Mouse (Mus musculus) erythroblast, adult 5-6 weeks (primary cell): ENCODE data around the gene Il18bp. TPM values are rescaled to one million over a fixed set of nuclear protein-coding genes. Genes with fewer than 3 reads are reported as not detected.

Experiments used
- total RNA-seq, 2 experiments: library from RNA; stranded (forward) in 1 of 2; stranded (reverse) in 1 of 2; fragments of 150-400 nt in 1 of 2; fragments of 200-764, 138-1000 nt in 1 of 2; gene quantifications; 2 replicates each; pipeline versions ENCODE4 v1.2.3 to v1.2.4; 2015 to 2017; ENCODE audit warnings: low replicate concordance in 2 of 2

The Il18bp gene
- total RNA-seq, 2 experiments from 2014 or later = 9.0 TPM; not detected in 1

Other genes starting within 250 kb of the Il18bp start
- not detected in 2 replicates for gene Phox2a, start 200.4 kb downstream of the Il18bp start, total RNA-seq (2015; ENCODE audit: low replicate concordance)
- gene Phox2a, start 200.4 kb downstream of the Il18bp start, total RNA-seq (2017; ENCODE audit: low replicate concordance) = not detected in 2 replicates
- 0.58 and 5.6 TPM in 2 replicates for gene Inppl1, start 180.5 kb downstream of the Il18bp start, total RNA-seq (2015; ENCODE audit: low replicate concordance)
- gene Inppl1, start 180.5 kb downstream of the Il18bp start, total RNA-seq (2017; ENCODE audit: low replicate concordance) = 1.4 and 18.0 TPM in 2 replicates
- 3.6 TPM in 1 of 2 replicates, not detected in the other for gene Folr2, start 161.5 kb downstream of the Il18bp start, total RNA-seq (2015; ENCODE audit: low replicate concordance)
- not detected in 2 replicates for gene Folr2, start 161.5 kb downstream of the Il18bp start, total RNA-seq (2017; ENCODE audit: low replicate concordance)
- 14.2 and 28.4 TPM in 2 replicates for gene Anapc15, start 155.0 kb downstream of the Il18bp start, total RNA-seq (2015; ENCODE audit: low replicate concordance)
- 18.6 and 19.5 TPM in 2 replicates for gene Anapc15, start 155.0 kb downstream of the Il18bp start, total RNA-seq (2017; ENCODE audit: low replicate concordance)
- gene Folr1, start 147.9 kb downstream of the Il18bp start, total RNA-seq (2015; ENCODE audit: low replicate concordance) = not detected in 2 replicates
- gene Folr1, start 147.9 kb downstream of the Il18bp start, total RNA-seq (2017; ENCODE audit: low replicate concordance) = not detected in 2 replicates
- 35.0 and 36.6 TPM in 2 replicates for gene Lamtor1, start 112.8 kb downstream of the Il18bp start, total RNA-seq (2015; ENCODE audit: low replicate concordance)
- gene Lamtor1, start 112.8 kb downstream of the Il18bp start, total RNA-seq (2017; ENCODE audit: low replicate concordance) = 26.2 and 28.0 TPM in 2 replicates
- gene Tomt, start 112.3 kb downstream of the Il18bp start, total RNA-seq (2015; ENCODE audit: low replicate concordance) = not detected in 2 replicates
- 0.56 TPM in 1 of 2 replicates, not detected in the other for gene Tomt, start 112.3 kb downstream of the Il18bp start, total RNA-seq (2017; ENCODE audit: low replicate concordance)
- gene Lrrc51, start 84.8 kb downstream of the Il18bp start, total RNA-seq (2015; ENCODE audit: low replicate concordance) = not detected in 2 replicates
- gene Lrrc51, start 84.8 kb downstream of the Il18bp start, total RNA-seq (2017; ENCODE audit: low replicate concordance) = not detected in 2 replicates
- gene Numa1, start 84.6 kb downstream of the Il18bp start, total RNA-seq (2015; ENCODE audit: low replicate concordance) = 22.3 and 42.0 TPM in 2 replicates
- gene Numa1, start 84.6 kb downstream of the Il18bp start, total RNA-seq (2017; ENCODE audit: low replicate concordance) = 64.5 and 110 TPM in 2 replicates
- gene Rnf121, start 46.8 kb upstream of the Il18bp start, total RNA-seq (2015; ENCODE audit: low replicate concordance) = 3.8 and 5.8 TPM in 2 replicates
- 2.8 and 6.6 TPM in 2 replicates for gene Rnf121, start 46.8 kb upstream of the Il18bp start, total RNA-seq (2017; ENCODE audit: low replicate concordance)
- gene Xndc1, start 46.8 kb upstream of the Il18bp start, total RNA-seq (2015; ENCODE audit: low replicate concordance) = 3.8 and 12.3 TPM in 2 replicates
- gene Xndc1, start 46.8 kb upstream of the Il18bp start, total RNA-seq (2017; ENCODE audit: low replicate concordance) = 7.3 and 8.6 TPM in 2 replicates
- gene Xntrpc, start 47.0 kb upstream of the Il18bp start, total RNA-seq (2015; ENCODE audit: low replicate concordance) = 1.3 TPM in 1 of 2 replicates, not detected in the other
- 0.70 and 1.1 TPM in 2 replicates for gene Xntrpc, start 47.0 kb upstream of the Il18bp start, total RNA-seq (2017; ENCODE audit: low replicate concordance)
- gene Trpc2, start 64.4 kb upstream of the Il18bp start, total RNA-seq (2015; ENCODE audit: low replicate concordance) = 0.63 TPM in 1 of 2 replicates, not detected in the other
- 0.28 TPM in 1 of 2 replicates, not detected in the other for gene Trpc2, start 64.4 kb upstream of the Il18bp start, total RNA-seq (2017; ENCODE audit: low replicate concordance)
- gene Art1, start 83.1 kb upstream of the Il18bp start, total RNA-seq (2015; ENCODE audit: low replicate concordance) = not detected in 2 replicates
- gene Art1, start 83.1 kb upstream of the Il18bp start, total RNA-seq (2017; ENCODE audit: low replicate concordance) = not detected in 2 replicates
- not detected in 2 replicates for gene Art5, start 90.8 kb upstream of the Il18bp start, total RNA-seq (2015; ENCODE audit: low replicate concordance)
- gene Art5, start 90.8 kb upstream of the Il18bp start, total RNA-seq (2017; ENCODE audit: low replicate concordance) = not detected in 2 replicates
- not detected in 2 replicates for gene Chrna10, start 98.1 kb upstream of the Il18bp start, total RNA-seq (2015; ENCODE audit: low replicate concordance)
- gene Chrna10, start 98.1 kb upstream of the Il18bp start, total RNA-seq (2017; ENCODE audit: low replicate concordance) = not detected in 2 replicates
- gene Nup98, start 191.5 kb upstream of the Il18bp start, total RNA-seq (2015; ENCODE audit: low replicate concordance) = 18.6 and 20.7 TPM in 2 replicates
- gene Nup98, start 191.5 kb upstream of the Il18bp start, total RNA-seq (2017; ENCODE audit: low replicate concordance) = 14.4 and 16.6 TPM in 2 replicates
- 19.0 and 23.4 TPM in 2 replicates for gene Pgap2, start 191.5 kb upstream of the Il18bp start, total RNA-seq (2015; ENCODE audit: low replicate concordance)
- 3.5 and 5.7 TPM in 2 replicates for gene Pgap2, start 191.5 kb upstream of the Il18bp start, total RNA-seq (2017; ENCODE audit: low replicate concordance)
- 110 and 113 TPM in 2 replicates for gene Rhog, start 237.4 kb upstream of the Il18bp start, total RNA-seq (2015; ENCODE audit: low replicate concordance)
- gene Rhog, start 237.4 kb upstream of the Il18bp start, total RNA-seq (2017; ENCODE audit: low replicate concordance) = 22.4 and 27.5 TPM in 2 replicates
- 7.7 and 29.2 TPM in 2 replicates for gene Stim1, start 249.1 kb upstream of the Il18bp start, total RNA-seq (2015; ENCODE audit: low replicate concordance)
- gene Stim1, start 249.1 kb upstream of the Il18bp start, total RNA-seq (2017; ENCODE audit: low replicate concordance) = 18.1 and 18.5 TPM in 2 replicates